Mouse (Mus musculus): ENCODE results near the gene Hip1. TPM values are rescaled to one million over a fixed set of nuclear protein-coding genes. Genes with fewer than 3 reads are reported as not detected.
A peak's percentile ranks its signal among the peaks of the same experiment; 100 is the strongest.
"Not testable (repeated sequence)": the region's sequence is repeated elsewhere in the genome, so short reads cannot be mapped to it uniquely, and the experiment has no call there.

Gene Hip1
- polyA plus RNA-seq, 1 experiment: 8.0 TPM

DNA sequence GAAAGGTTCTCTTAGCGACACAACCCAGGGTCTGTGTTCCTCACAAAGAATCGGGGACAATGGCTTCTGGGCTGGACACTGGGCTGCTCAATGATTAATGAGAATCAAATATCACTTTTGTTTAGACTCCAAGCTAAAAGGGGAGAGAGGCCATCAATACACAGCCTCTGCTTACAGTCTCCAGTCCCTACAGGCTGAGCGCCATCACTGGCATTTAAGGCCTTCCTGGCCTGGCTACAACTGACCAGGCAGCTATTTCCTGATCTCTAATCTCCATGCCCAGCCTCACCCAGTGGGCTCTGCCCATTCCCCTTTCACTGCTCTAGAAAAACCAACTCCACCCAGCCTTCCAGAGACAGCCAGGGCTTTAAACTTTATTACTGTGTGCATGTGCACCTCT is 59.6 kb downstream of the Hip1 start:
- 54% methylated on average over 3 of the region's 3 CpGs for WGBS
- H3K36me3 ChIP-seq (ENCODE audit: control insufficient read depth, insufficient read depth, low read length): no peaks in the 10 kb centered on the region
- no peak overlapping the region for H3K27ac ChIP-seq (ENCODE audit: insufficient read depth, low read depth, low read length)
- no peak overlapping the region for H3K4me3 ChIP-seq (ENCODE audit: low read depth, low read length)
- H3K27me3 ChIP-seq (ENCODE audit: control insufficient read depth, insufficient read depth, low read length): peaks cover 24% of the 10 kb centered on the region
- TF ChIP-seq CTCF (IDR thresholded peaks at IDR 0.05; ENCODE audit: extremely low read depth, insufficient read length, insufficient replicate concordance, low read depth, low read length) (no peak), POLR2A (IDR thresholded peaks at IDR 0.05; ENCODE audit: low read depth, low read length) (no peak)
- H3K4me1 ChIP-seq (ENCODE audit: control insufficient read depth, insufficient read depth, insufficient read length, low read length): peaks cover 2% of the 10 kb centered on the region; the same call in 1 of the 2 replicates

GRCm38 (mm10) chr5:135483865-135484264 is 61.1 kb downstream of the Hip1 start:
- H3K27me3 ChIP-seq (ENCODE audit: control insufficient read depth, insufficient read depth, low read length): peaks cover 12% of the 10 kb centered on the region
- H3K4me3 ChIP-seq (ENCODE audit: low read depth, low read length); H3K4me1 ChIP-seq (ENCODE audit: control insufficient read depth, insufficient read depth, insufficient read length, low read length); H3K27ac ChIP-seq (ENCODE audit: insufficient read depth, low read depth, low read length); H3K36me3 ChIP-seq (ENCODE audit: control insufficient read depth, insufficient read depth, low read length): not testable (repeated sequence)
- 84% methylated on average over 6 of the region's 6 CpGs for WGBS

- Histone ChIP-seq H3K27me3 (ENCODE audit: control insufficient read depth, insufficient read depth, low read length) (no peaks in the 10 kb centered on the region), H3K36me3 (ENCODE audit: control insufficient read depth, insufficient read depth, low read length) (no peaks in the 10 kb centered on the region), H3K27ac (ENCODE audit: insufficient read depth, low read depth, low read length) (peak overlapping the region; percentile 57), H3K4me1 (ENCODE audit: control insufficient read depth, insufficient read depth, insufficient read length, low read length) (no peaks in the 10 kb centered on the region), H3K4me3 (ENCODE audit: low read depth, low read length) (no peak overlapping the region)
- 79% methylated on average over 12 of the region's 12 CpGs for WGBS
- TF ChIP-seq CTCF (IDR thresholded peaks at IDR 0.05; ENCODE audit: extremely low read depth, insufficient read length, insufficient replicate concordance, low read depth, low read length): no peak
- TF ChIP-seq POLR2A (IDR thresholded peaks at IDR 0.05; ENCODE audit: low read depth, low read length): no peak
These were observed 65.9 kb downstream of the Hip1 start for GRCm38 (mm10) chr5:135478877-135479600.

DNA sequence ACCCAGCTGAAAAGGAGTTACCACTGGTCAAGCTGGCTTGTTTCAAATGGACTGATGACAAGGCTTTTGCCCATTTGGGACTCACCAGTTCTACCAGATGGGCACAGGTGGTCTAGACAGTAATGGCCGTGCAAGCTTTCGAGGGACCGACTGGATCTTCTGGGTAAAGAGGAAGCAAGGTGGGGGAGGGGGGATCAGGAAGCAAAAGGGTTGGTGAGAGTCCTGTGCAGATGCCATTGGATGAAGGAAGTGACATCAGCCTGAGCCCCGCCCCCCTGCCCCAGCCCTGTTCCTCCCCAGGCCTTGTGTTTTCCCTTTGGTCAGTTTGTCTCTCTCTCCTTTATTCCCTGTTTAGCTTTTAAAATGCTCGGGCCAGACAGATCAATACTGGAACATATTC is 68.7 kb downstream of the Hip1 start:
- Histone ChIP-seq H3K27me3 (ENCODE audit: control insufficient read depth, insufficient read depth, low read length) (no peaks in the 10 kb centered on the region), H3K4me3 (ENCODE audit: low read depth, low read length) (no peak overlapping the region), H3K4me1 (ENCODE audit: control insufficient read depth, insufficient read depth, insufficient read length, low read length) (no peaks in the 10 kb centered on the region), H3K27ac (ENCODE audit: insufficient read depth, low read depth, low read length) (no peak overlapping the region), H3K36me3 (ENCODE audit: control insufficient read depth, insufficient read depth, low read length) (no peaks in the 10 kb centered on the region)
- TF ChIP-seq CTCF (IDR thresholded peaks at IDR 0.05; ENCODE audit: extremely low read depth, insufficient read length, insufficient replicate concordance, low read depth, low read length) (no peak), POLR2A (IDR thresholded peaks at IDR 0.05; ENCODE audit: low read depth, low read length) (no peak)
- whole genome bisulfite sequencing: 84% methylated on average over 5 of the region's 5 CpGs

- 0 out of 2 replicates have a peak overlapping the region, but pooled peaks have one; percentile 26 for H3K27ac ChIP-seq (ENCODE audit: insufficient read depth, low read depth, low read length)
- WGBS: 67% methylated on average over 6 of the region's 6 CpGs
- TF ChIP-seq CTCF (IDR thresholded peaks at IDR 0.05; ENCODE audit: extremely low read depth, insufficient read length, insufficient replicate concordance, low read depth, low read length) (no peak), POLR2A (IDR thresholded peaks at IDR 0.05; ENCODE audit: low read depth, low read length) (no peak)
- H3K4me3 ChIP-seq (ENCODE audit: low read depth, low read length): no peak overlapping the region
- H3K4me1 ChIP-seq (ENCODE audit: control insufficient read depth, insufficient read depth, insufficient read length, low read length): no peaks in the 10 kb centered on the region
- no peaks in the 10 kb centered on the region for H3K27me3 ChIP-seq (ENCODE audit: control insufficient read depth, insufficient read depth, low read length)
- no peaks in the 10 kb centered on the region for H3K36me3 ChIP-seq (ENCODE audit: control insufficient read depth, insufficient read depth, low read length)
These were observed 72.5 kb downstream of the Hip1 start for GRCm38 (mm10) chr5:135472405-135472804.

- H3K36me3 ChIP-seq (ENCODE audit: control insufficient read depth, insufficient read depth, low read length): no peaks in the 10 kb centered on the region
- H3K27ac ChIP-seq (ENCODE audit: insufficient read depth, low read depth, low read length): no peak overlapping the region
- H3K4me1 ChIP-seq (ENCODE audit: control insufficient read depth, insufficient read depth, insufficient read length, low read length): no peaks in the 10 kb centered on the region
- H3K27me3 ChIP-seq (ENCODE audit: control insufficient read depth, insufficient read depth, low read length): no peaks in the 10 kb centered on the region
- no peak for TF ChIP-seq POLR2A (IDR thresholded peaks at IDR 0.05; ENCODE audit: low read depth, low read length)
- TF ChIP-seq CTCF (IDR thresholded peaks at IDR 0.05; ENCODE audit: extremely low read depth, insufficient read length, insufficient replicate concordance, low read depth, low read length): no peak
- 95% methylated on average over 4 of the region's 4 CpGs for WGBS
- no peak overlapping the region for H3K4me3 ChIP-seq (ENCODE audit: low read depth, low read length)
These were observed 73.2 kb downstream of the Hip1 start for GRCm38 (mm10) chr5:135471747-135472146.

GRCm38 (mm10) chr5:135468280-135468679 is 76.6 kb downstream of the Hip1 start:
- 78% methylated on average over 6 of the region's 6 CpGs for WGBS
- H3K4me1 ChIP-seq (ENCODE audit: control insufficient read depth, insufficient read depth, insufficient read length, low read length): no peaks in the 10 kb centered on the region
- TF ChIP-seq POLR2A (IDR thresholded peaks at IDR 0.05; ENCODE audit: low read depth, low read length) (no peak), CTCF (IDR thresholded peaks at IDR 0.05; ENCODE audit: extremely low read depth, insufficient read length, insufficient replicate concordance, low read depth, low read length) (no peak)
- no peaks in the 10 kb centered on the region for H3K27me3 ChIP-seq (ENCODE audit: control insufficient read depth, insufficient read depth, low read length)
- H3K4me3 ChIP-seq (ENCODE audit: low read depth, low read length): no peak overlapping the region
- H3K36me3 ChIP-seq (ENCODE audit: control insufficient read depth, insufficient read depth, low read length): no peaks in the 10 kb centered on the region
- H3K27ac ChIP-seq (ENCODE audit: insufficient read depth, low read depth, low read length): no peak overlapping the region
